Mouse (Mus musculus): ENCODE results near the gene Rnft1.

Rnft1 gene

DNA sequence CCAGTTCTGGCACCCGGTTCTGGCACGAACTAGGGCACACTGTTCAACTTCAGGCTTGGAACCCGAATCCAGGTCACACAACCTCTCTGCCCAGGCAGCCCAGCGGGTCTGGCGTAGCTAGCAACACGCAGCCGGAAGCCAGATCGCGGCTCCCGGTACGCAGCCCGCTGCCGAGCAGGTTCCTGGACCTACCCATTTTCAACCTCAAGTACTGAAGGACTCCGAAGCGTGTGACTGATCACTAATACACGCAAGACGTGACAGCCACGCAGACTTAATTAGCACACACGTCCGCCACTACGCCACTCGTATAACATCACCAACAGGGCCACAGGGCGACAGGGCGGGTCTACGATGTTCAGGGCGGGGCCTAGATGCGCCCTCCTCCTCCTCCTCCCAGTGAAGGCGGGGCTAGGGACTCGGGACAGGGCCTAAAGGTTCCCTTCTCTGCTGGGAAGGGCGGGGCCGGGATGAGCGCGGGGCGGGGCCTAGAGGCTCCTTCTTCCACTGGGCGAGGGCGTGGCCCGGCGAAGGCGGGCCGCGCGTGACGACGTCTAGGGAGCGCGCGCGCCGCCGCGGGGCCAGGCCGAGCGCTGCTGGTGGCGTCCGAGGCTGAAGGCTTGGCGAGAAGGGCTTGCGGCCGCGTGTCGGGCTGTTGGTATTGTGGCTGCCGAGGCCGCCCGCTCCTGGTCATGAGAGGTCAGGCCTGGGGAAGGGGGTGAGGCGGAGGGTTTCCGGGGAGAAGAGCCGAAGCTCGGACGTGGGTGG lies at the start of gene Rnft1:
Gene Rnft1, plus strand, starts transcription at position 557 of the 768 bp plus-strand sequence.
- peak; percentile 84 for DNase-seq (ENCODE audit: low spot score)

GRCm38 (mm10) chr11:86436843-86437242 lies 47.6 kb upstream of the Rnft1 start:
- DNase-seq (ENCODE audit: low spot score), result no peak

DNA sequence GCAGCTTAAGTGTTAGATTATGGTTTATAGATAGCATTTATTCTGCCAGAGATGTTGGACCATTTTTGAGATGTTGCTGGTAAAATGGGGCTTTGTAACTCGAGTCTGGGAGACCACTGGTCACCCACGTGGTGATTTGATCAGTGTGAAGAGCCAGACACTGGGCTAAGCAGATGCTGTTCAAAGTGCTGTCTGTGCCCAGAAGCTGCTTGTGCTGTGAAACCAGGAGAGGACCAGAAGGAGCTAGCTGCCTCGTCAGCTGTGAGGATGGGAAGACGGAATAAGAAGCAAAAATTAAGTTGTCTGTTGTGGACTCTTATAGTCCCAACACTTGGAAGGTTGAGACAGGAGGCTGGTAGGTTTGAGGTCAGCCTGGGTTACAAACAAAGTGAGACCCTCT lies 46.2 kb upstream of the Rnft1 start:
- DNase-seq (ENCODE audit: low spot score), result no peak

DNA sequence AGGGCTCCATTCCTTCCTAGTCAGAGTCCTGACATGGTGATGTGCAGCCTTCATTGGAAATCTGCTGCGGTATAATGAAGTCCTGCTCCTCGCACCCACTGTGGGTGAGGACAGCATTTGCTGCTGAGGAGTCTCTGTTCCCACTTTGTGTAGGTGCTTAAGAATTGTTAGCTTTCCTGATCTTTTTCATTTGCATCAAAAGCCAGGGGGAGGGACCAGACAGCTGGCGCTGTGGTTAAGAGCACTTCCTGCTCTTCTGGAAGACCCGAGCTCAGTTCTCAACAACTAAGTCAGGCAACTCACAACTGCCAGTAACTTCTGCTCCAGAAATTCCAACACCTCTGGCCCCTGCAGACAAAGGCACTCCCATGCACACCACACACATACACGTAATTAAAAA lies 43.7 kb upstream of the Rnft1 start:
- no peak for DNase-seq (ENCODE audit: low spot score)

GRCm38 (mm10) chr11:86453991-86454390 lies 30.5 kb upstream of the Rnft1 start:
- no peak for DNase-seq (ENCODE audit: low spot score)

- DNase-seq (ENCODE audit: low spot score), result no peak
These were observed 26.9 kb upstream of the Rnft1 start for GRCm38 (mm10) chr11:86457545-86457944.

DNA sequence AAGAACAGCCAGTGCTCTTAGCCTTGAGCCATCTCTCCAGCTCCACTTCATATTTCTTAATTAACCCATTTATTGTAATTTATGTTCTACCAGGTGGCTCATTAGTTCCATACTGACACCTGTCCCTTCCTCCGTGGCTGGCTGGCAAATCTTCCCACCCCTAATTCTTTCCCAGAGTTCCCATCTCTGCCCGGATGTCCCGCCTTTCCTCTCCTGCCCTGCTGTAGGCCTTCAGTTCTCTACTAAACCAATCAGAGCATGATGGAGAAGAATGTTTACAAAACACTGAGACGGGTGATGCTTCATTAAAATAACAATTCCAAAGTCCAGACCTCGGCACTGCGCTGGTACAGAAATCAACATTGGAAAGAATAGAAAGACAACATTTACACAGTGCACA lies 25.6 kb upstream of the Rnft1 start:
- DNase-seq (ENCODE audit: low spot score), result no peak

GRCm38 (mm10) chr11:86462579-86462978 lies 21.9 kb upstream of the Rnft1 start:
- DNase-seq (ENCODE audit: low spot score), result no peak

DNA sequence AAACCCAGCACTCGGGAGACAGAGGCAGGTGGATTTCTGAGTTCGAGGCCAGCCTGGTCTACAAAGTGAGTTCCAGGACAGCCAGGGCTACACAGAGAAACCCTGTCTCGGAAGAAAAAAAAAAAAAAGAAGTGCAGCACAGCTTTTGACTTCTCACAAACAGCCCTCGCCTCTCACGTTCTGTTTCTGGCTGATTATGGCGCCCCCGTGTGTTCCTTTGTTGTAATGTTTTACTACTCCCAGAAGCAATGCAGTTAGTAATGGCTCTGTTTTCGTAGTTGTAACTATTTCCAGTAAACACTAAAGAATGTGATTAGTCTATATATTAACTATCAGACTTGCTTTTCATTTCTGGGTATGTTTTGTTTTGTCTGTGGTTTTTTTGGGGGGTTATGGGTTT lies 20.2 kb upstream of the Rnft1 start:
- DNase-seq (ENCODE audit: low spot score), result peak; percentile 22

- DNase-seq (ENCODE audit: low spot score), result no peak
These were observed 16.1 kb upstream of the Rnft1 start for GRCm38 (mm10) chr11:86468345-86468744.

DNA sequence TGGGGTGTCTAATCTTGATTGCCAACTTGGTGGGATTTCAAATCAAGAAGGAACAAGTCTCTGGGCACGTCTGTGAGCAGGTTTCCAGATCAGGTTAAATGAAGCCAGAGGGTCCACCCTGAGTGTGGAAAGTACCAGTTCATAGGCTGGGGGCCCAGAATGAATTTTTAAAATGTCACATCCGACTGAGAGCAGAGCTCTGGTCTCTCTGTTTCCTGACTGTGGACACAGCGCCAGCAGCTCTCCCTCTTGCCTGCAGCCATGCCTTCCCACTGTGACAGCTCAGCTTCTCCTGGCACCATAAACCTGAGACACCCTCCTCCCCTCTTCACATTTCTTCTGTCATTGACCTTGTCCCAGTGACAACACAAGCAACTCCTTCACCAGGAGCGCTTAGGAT lies 15.5 kb upstream of the Rnft1 start:
- DNase-seq (ENCODE audit: low spot score), result no peak

GRCm38 (mm10) chr11:86471785-86472184 lies 12.7 kb upstream of the Rnft1 start:
- no peak for DNase-seq (ENCODE audit: low spot score)

DNA sequence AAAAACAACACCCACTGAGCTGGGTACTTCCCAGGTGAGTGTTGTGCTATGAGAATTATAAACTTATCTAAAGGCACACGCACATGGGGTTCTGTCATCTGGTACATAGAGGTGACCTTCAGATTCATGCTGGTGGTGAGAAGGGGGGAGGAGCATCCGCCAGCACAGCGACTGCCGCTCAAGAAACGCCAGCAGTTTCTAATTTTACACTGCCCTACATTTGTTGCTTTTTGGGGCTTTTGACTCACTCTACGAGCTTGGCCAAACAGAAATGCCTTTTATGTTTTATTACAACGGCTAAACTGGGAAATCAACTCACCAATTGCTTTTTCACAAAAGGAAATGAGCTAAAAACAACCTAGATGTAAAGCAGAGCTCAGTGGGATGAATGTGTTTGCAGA lies 11.7 kb upstream of the Rnft1 start:
- DNase-seq (ENCODE audit: low spot score), result no peak

GRCm38 (mm10) chr11:86473576-86473975 lies 10.9 kb upstream of the Rnft1 start:
- no peak for DNase-seq (ENCODE audit: low spot score)

- DNase-seq (ENCODE audit: low spot score), result peak; percentile 31
These were observed 553 bp downstream of the Rnft1 start for GRCm38 (mm10) chr11:86484910-86485510.

- DNase-seq (ENCODE audit: low spot score), result no peak
These were observed 6.3 kb downstream of the Rnft1 start for GRCm38 (mm10) chr11:86490782-86491181.

- no peak for DNase-seq (ENCODE audit: low spot score)
These were observed 12.9 kb downstream of the Rnft1 start for GRCm38 (mm10) chr11:86497356-86497755.

- no peak for DNase-seq (ENCODE audit: low spot score)
These were observed 13.5 kb downstream of the Rnft1 start for GRCm38 (mm10) chr11:86497908-86498307.

- no peak for DNase-seq (ENCODE audit: low spot score)
These were observed 16.3 kb downstream of the Rnft1 start for GRCm38 (mm10) chr11:86500795-86501194.

DNA sequence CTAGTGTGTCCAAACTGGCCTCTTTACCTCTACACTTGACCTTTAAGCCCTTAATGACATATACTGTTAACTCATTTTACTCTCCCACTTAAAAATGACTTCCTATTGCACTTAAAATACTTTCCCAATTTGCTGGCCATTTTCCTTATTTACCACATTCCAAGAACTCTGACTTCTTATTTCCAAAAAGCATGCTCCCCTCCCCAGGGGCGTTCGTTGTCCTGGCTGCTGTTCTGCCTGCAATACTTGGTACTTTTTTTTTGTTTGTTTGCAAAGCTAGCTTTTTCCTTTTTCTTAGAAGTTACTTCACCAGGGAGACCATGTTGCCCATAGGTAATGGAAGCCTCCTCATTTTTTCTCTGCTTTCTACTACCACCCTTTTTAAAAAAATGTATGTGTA lies 18.7 kb downstream of the Rnft1 start:
- no peak for DNase-seq (ENCODE audit: low spot score)

DNA sequence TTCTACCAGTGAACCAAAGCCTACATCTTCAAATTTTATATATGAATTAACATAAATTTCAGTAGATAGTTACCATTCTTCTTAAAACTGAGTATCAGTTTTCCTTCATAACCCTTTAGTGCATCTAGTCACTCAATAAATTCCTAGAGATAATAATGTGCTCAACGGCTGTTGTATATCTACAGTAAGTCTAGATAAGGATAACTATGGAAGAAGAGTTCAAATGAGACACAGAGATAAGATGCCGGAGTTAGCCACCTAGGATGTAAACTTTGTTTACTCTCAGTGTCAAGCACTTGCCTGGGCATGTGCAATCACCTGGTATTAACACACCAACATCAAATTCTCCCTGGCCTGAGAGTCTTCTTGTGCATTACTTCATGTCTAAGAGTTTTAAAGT lies 22.9 kb downstream of the Rnft1 start:
- DNase-seq (ENCODE audit: low spot score), result no peak

GRCm38 (mm10) chr11:86507991-86508390 lies 23.5 kb downstream of the Rnft1 start:
- no peak for DNase-seq (ENCODE audit: low spot score)

- no peak for DNase-seq (ENCODE audit: low spot score)
These were observed 32.2 kb downstream of the Rnft1 start for GRCm38 (mm10) chr11:86516620-86517019.

DNA sequence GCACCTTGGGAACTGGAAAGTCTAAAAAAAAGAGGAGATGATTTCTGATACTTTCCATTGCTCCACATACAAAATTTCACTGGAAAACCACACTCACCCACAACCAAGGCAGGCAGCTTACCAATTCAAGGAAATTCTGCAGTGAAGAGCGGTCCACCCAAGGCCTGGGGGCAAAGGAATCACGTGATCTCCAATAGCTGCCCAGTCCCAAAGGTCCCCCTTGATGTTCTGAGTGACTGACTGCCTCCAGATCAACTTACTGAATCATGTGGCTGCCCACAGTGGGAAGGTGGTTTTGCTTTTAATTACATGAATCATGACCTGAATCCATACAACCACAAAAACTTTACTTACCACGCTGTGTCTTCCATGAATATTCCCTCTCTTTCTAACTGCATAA lies 32.8 kb downstream of the Rnft1 start:
- DNase-seq (ENCODE audit: low spot score), result no peak

Measured in ovary, postnatal 10 days (tissue).